ENCODE assay signal across 9 mouse cellular contexts in genomic region chr2:134017109-134017508, GRCm38 (mm10).
DNase-seq lines count a peak whose midpoint lies in the region; ATAC-seq lines count a peak whose summit lies in the region.
"Had no signal": no experiment of that assay in that cellular context is flagged by ENCODE, and none has a peak within 500 bp of the region (broad histone marks: within the 10 kb centered on the region; RNA-seq: fewer than 3 reads in every experiment).

No protein-coding gene starts in this region.

- no peak overlapping the region for H3K27ac ChIP-seq in forebrain, embryonic 13.5 days
- H3K27ac ChIP-seq: limb, embryonic 13.5 days had no signal

- no peaks in the 10 kb centered on the region for H3K27me3 ChIP-seq in forebrain, embryonic 13.5 days
- H3K27me3 ChIP-seq: limb, embryonic 13.5 days had no signal

- H3K4me1 ChIP-seq in forebrain, embryonic 13.5 days: no peaks in the 10 kb centered on the region
- H3K4me1 ChIP-seq: limb, embryonic 13.5 days had no signal

- H3K4me2 ChIP-seq in forebrain, embryonic 13.5 days: no peak overlapping the region
- H3K4me2 ChIP-seq: limb, embryonic 13.5 days had no signal

- no peak overlapping the region for H3K4me3 ChIP-seq in forebrain, embryonic 13.5 days
- H3K4me3 ChIP-seq: limb, embryonic 13.5 days had no signal

- H3K9ac ChIP-seq in forebrain, embryonic 13.5 days: no peak overlapping the region
- H3K9ac ChIP-seq: limb, embryonic 13.5 days had no signal

- ATAC-seq in forebrain, embryonic 13.5 days: peak; percentile 68; the same call in 1 of the 2 replicates

- H3K9me3 ChIP-seq in forebrain, embryonic 13.5 days (replicated peaks): no peaks in the 10 kb centered on the region
- H3K9me3 ChIP-seq: limb, embryonic 13.5 days had no signal

- peak; percentile 3 for DNase-seq in gastrocnemius, adult 18-20 months (ENCODE audit: low spot score)
- no peak for DNase-seq in gastrocnemius, adult 8-10 months (ENCODE audit: low spot score in 2 of 2)
- peak; percentile 9 for DNase-seq in ovary, postnatal 14 days (ENCODE audit: low spot score)
- no peak for DNase-seq in ovary, adult 18-20 months (ENCODE audit: low spot score)
- DNase-seq in layer of hippocampus, adult 9-10 months (ENCODE audit: low spot score): peak; percentile 12
- peak; percentile 15 for DNase-seq in right cerebral cortex, postnatal 14 days
- no peak for DNase-seq in T-cell, adult 2 months (ENCODE audit: low spot score)

- no peaks in the 10 kb centered on the region for H3K36me3 ChIP-seq in forebrain, embryonic 13.5 days (ENCODE audit: poor library complexity, severe bottlenecking)
- H3K36me3 ChIP-seq: limb, embryonic 13.5 days had no signal

Comparison
In these comparisons a context has a peak if more than half of its experiments do, and no peak if none do; other contexts are left out.
1. DNase-seq: peak in gastrocnemius, adult 18-20 months (single experiment), ovary, postnatal 14 days (single experiment), layer of hippocampus, adult 9-10 months (single experiment) and right cerebral cortex, postnatal 14 days (single experiment); none in gastrocnemius, adult 8-10 months (0 of 2), ovary, adult 18-20 months (single experiment) and T-cell, adult 2 months (single experiment).